Mouse (Mus musculus) hindbrain, embryonic 12.5 days (tissue): Measurements from ENCODE around the gene Olfr427. TPM values are rescaled to one million over a fixed set of nuclear protein-coding genes. Genes with fewer than 3 reads are reported as not detected.

Experiments used
- ATAC-seq: fragments of 200-750 bp; cut with Nextera tagmentation; 2 replicates; pipeline ENCODE4 v1.8.0; 2017; ENCODE audit warnings: moderate TSS enrichment; ENCODE audit not compliant: low FRiP score
- H3K27ac ChIP-seq: fragments of 300-500 bp; sonication (generic); 2 replicates; pipeline ENCODE4 v1.5.1; 2016; ENCODE audit warnings: mild to moderate bottlenecking
- H3K27me3 ChIP-seq: fragments of 300-500 bp; sonication (generic); 2 replicates; pipeline ENCODE4 v1.6.1; 2016; ENCODE audit warnings: mild to moderate bottlenecking
- H3K36me3 ChIP-seq: fragments of 300-500 bp; sonication (generic); 2 replicates; pipeline ENCODE4 v1.6.1; 2016; ENCODE audit warnings: mild to moderate bottlenecking
- H3K4me1 ChIP-seq: fragments of 300-500 bp; sonication (generic); 2 replicates; pipeline ENCODE4 v1.6.1; 2016
- H3K4me2 ChIP-seq: fragments of 300-500 bp; sonication (generic); replicated peaks from 2 replicates; pipeline ENCODE4 v1.6.1; 2016; ENCODE audit warnings: mild to moderate bottlenecking
- H3K4me3 ChIP-seq: fragments of 300-500 bp; sonication (generic); 2 replicates; pipeline ENCODE4 v1.5.1; 2016; ENCODE audit warnings: mild to moderate bottlenecking
- H3K9ac ChIP-seq: fragments of 300-500 bp; sonication (generic); 2 replicates; pipeline ENCODE4 v1.6.1; 2016; ENCODE audit warnings: mild to moderate bottlenecking, moderate library complexity
- H3K9me3 ChIP-seq: fragments of 300-500 bp; sonication (generic); replicated peaks from 2 replicates; pipeline ENCODE4 v1.6.1; 2016; ENCODE audit warnings: mild to moderate bottlenecking
- WGBS: fragments of 180-500 bp; shearing (Covaris S2); methylation state at CpG from one replicate; pipeline ENCODE4 v1.1.7; 2016; 5-methylcytosine and 5-hydroxymethylcytosine counted together
- polyA plus RNA-seq: library from polyadenylated mRNA; unstranded; fragments of >200 nt; fragmentation: Nextera tagmentation; extraction: Ambion mirVana; gene quantifications from 2 replicates; pipeline ENCODE4 v1.2.1, GENCODE M21; 2016

Olfr427 gene
- polyA plus RNA-seq, 1 experiment from 2014 or later = not detected

DNA sequence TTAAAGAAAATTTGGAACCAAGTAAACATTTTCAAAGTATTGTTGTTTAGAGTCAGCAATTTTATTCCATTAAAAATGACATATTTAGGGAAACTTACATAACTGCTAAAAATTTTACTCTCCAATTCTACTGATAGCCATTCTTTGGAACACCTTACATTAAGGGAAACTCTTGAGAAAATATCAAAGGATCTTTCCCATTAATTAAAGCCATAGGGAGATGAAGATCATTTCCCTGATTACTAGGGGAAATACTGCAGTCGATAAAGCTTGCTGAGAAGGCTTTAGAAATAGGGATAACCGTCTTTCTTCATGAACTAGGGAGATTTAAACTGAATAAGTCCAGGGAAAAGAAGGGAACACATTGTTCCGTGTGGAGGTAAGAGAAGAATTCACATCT is 34.5 kb downstream of the Olfr427 start, which contains the start of gene Olfr424:
Olfr424 (plus strand) TSS at position 301 of the 400 bp plus-strand sequence.
- Histone ChIP-seq H3K4me1 (no peaks in the 10 kb centered on the region), H3K36me3 (no peaks in the 10 kb centered on the region), H3K27ac (no peak within 1 kb of the TSS), H3K9ac (no peak within 1 kb of the TSS), H3K4me2 (no peak within 1 kb of the TSS), H3K4me3 (no peak within 1 kb of the TSS), H3K9me3 (no peaks in the 10 kb centered on the region), H3K27me3 (no peaks in the 10 kb centered on the region)
- ATAC-seq = no peak
- 85% methylated on average over 3 of the region's 3 CpGs for WGBS

DNA sequence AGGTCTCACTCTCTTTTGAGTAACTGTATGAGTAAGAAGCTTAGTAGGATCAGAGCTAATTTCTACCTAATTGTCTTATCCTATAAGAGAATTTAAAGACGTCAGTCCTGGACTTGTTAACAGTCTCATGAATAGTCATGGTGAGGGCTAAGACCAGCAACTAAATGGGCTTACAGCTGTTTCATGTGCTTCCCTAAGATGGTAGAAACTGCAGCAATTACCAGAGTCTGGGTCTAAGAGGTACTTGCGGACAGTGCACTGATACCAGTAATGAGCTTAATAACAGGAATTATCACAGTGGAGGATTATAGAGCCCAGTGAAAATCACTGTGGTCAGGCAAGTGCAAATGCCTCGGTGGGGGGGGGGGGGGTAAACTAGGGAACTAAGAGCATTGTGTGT is 35.3 kb downstream of the Olfr427 start:
- WGBS = 76% methylated on average over 3 of the region's 3 CpGs

DNA sequence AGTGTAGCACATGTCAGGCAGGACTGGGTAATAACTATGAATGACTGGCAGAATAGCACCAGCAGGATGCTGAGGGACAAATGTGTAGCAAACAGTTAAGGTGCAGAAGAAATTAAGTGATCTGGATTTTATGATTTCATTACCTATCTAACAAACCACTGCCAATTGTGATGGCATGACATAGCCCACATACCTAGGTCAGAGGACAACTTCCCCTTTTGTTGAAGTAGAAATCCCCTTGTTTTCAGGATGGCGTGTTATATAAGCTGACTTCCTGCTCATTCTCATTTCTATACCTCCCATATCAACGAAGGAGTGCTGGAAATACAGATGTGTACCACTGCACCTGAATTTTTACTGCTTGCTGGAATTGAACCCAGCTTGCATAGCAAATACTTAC is 44.7 kb downstream of the Olfr427 start:
- Histone ChIP-seq H3K36me3 (no peaks in the 10 kb centered on the region), H3K4me1 (no peaks in the 10 kb centered on the region), H3K4me3 (no peak overlapping the region), H3K27me3 (no peaks in the 10 kb centered on the region), H3K27ac (no peak overlapping the region), H3K9me3 (no peaks in the 10 kb centered on the region), H3K4me2 (no peak overlapping the region), H3K9ac (no peak overlapping the region)
- ATAC-seq = no peak
- WGBS = 80% methylated on average over 2 of the region's 2 CpGs

More for the DNA sequence above, 35.3 kb downstream of the Olfr427 start:
- no peak overlapping the region for H3K9ac ChIP-seq
- H3K27me3 ChIP-seq = no peaks in the 10 kb centered on the region
- no peak overlapping the region for H3K4me3 ChIP-seq
- H3K36me3 ChIP-seq = no peaks in the 10 kb centered on the region
- H3K27ac ChIP-seq = no peak overlapping the region
- no peaks in the 10 kb centered on the region for H3K4me1 ChIP-seq
- H3K9me3 ChIP-seq = no peaks in the 10 kb centered on the region
- H3K4me2 ChIP-seq = no peak overlapping the region
- ATAC-seq = no peak

DNA sequence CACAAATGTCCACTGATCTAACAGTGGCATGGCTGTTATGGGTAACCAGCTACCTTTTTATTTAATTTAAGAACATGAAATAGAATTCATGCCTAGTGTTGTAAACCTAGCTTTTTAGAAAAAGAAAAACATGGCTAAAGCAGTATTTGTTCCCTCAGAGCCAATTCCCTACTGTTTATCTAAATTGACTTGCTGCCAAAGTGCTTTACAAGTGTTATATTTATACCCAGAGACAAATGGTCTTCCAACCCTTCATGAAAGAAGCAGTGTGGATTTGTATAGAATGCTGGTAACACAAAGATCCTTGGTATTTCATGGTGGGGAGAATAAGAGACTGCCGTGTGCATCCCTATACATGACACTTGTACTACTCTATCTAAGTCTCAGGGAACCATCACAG is 50.0 kb downstream of the Olfr427 start:
- Histone ChIP-seq H3K36me3 (no peaks in the 10 kb centered on the region), H3K27ac (no peak overlapping the region), H3K4me3 (no peak overlapping the region), H3K9me3 (no peaks in the 10 kb centered on the region), H3K4me1 (no peaks in the 10 kb centered on the region), H3K27me3 (no peaks in the 10 kb centered on the region), H3K4me2 (no peak overlapping the region), H3K9ac (no peak overlapping the region)
- 88% methylated on average over 1 of the region's 1 CpGs for WGBS
- ATAC-seq = no peak

DNA sequence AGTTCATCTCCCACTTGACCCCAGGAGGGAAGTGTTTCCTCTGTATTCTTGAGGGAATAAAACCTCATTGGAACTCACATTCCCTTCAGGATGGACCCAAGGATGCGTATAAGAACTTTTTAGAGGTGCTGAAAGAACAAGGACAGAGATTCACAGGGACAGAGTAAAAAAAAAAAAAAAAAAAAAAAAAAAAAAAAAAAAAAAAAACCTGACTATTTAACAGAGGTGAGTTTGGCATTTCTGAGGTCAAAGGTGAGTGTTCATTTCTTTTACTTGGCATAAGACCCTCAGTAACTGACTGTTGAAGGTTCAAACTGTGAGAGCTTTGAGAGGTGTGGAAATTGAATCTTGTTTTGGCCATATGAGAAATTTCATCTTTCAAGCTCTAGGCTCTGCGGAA is 52.6 kb downstream of the Olfr427 start:
- ATAC-seq = no peak
- WGBS = 72% methylated on average over 2 of the region's 2 CpGs

More for the DNA sequence above, 52.6 kb downstream of the Olfr427 start:
- Histone ChIP-seq H3K27me3 (no peaks in the 10 kb centered on the region), H3K9me3 (no peaks in the 10 kb centered on the region), H3K27ac (no peak overlapping the region), H3K4me2 (no peak overlapping the region), H3K4me3 (no peak overlapping the region), H3K9ac (no peak overlapping the region), H3K36me3 (no peaks in the 10 kb centered on the region), H3K4me1 (no peaks in the 10 kb centered on the region)

Other genes starting within 250 kb of the Olfr427 start
- gene Ifi211, start 183.8 kb upstream of the Olfr427 start, polyA plus RNA-seq = 0.18 TPM in 1 of 2 replicates, not detected in the other
- gene Mndal, start 154.4 kb upstream of the Olfr427 start, polyA plus RNA-seq = 0.74 and 0.76 TPM in 2 replicates
- gene Ifi203, start 154.2 kb upstream of the Olfr427 start, polyA plus RNA-seq = 0.10 and 0.64 TPM in 2 replicates
- not detected in 2 replicates for gene Ifi202b, start 114.1 kb upstream of the Olfr427 start, polyA plus RNA-seq
- not detected in 2 replicates for gene Ifi205, start 65.1 kb upstream of the Olfr427 start, polyA plus RNA-seq
- not detected in 2 replicates for gene Olfr433, start 56.2 kb upstream of the Olfr427 start, polyA plus RNA-seq
- gene Olfr432, start 47.7 kb upstream of the Olfr427 start, polyA plus RNA-seq = not detected in 2 replicates
- not detected in 2 replicates for gene Olfr430, start 30.3 kb upstream of the Olfr427 start, polyA plus RNA-seq
- not detected in 2 replicates for gene Olfr429, start 12.6 kb upstream of the Olfr427 start, polyA plus RNA-seq
- not detected in 2 replicates for gene Olfr231, start 24.3 kb downstream of the Olfr427 start, polyA plus RNA-seq
- gene Olfr424, start 34.6 kb downstream of the Olfr427 start, polyA plus RNA-seq = not detected in 2 replicates
- not detected in 2 replicates for gene Olfr420, start 58.7 kb downstream of the Olfr427 start, polyA plus RNA-seq
- gene Spta1, start 75.9 kb downstream of the Olfr427 start, polyA plus RNA-seq = 1.5 and 1.7 TPM in 2 replicates
- gene Olfr419, start 155.2 kb downstream of the Olfr427 start, polyA plus RNA-seq = not detected in 2 replicates
- gene Mptx1, start 233.6 kb downstream of the Olfr427 start, polyA plus RNA-seq = not detected in 2 replicates